Mouse (Mus musculus) small intestine, adult 2 months (tissue): ENCODE measurements around the gene Apol10b. TPM values are rescaled to one million over a fixed set of nuclear protein-coding genes. Genes with fewer than 3 reads are reported as not detected.

Experiments used
- H3K27ac ChIP-seq: fragments of 200-500 bp; 2 replicates; pipeline ENCODE4 v1.5.1; 2012; ENCODE audit warnings: low read depth, low read length, control low read depth, inconsistent platforms; ENCODE audit not compliant: insufficient read depth
- H3K27me3 ChIP-seq: fragments of 200-500 bp; 2 replicates; pipeline ENCODE4 v1.6.1; 2012; ENCODE audit warnings: mild to moderate bottlenecking, moderate library complexity, low read length, inconsistent platforms; ENCODE audit not compliant: control insufficient read depth, insufficient read depth
- H3K36me3 ChIP-seq: fragments of 200-500 bp; 2 replicates; pipeline ENCODE4 v1.6.1; 2012; ENCODE audit warnings: mild to moderate bottlenecking, low read length, control low read depth, inconsistent platforms; ENCODE audit not compliant: control insufficient read depth, insufficient read depth
- H3K4me1 ChIP-seq: fragments of 200-500 bp; 2 replicates; pipeline ENCODE4 v1.6.1; 2012; ENCODE audit warnings: low read length, inconsistent platforms, mixed read lengths; ENCODE audit not compliant: control insufficient read depth, insufficient read depth, insufficient read length
- H3K4me3 ChIP-seq: fragments of 200-500 bp; 2 replicates; pipeline ENCODE4 v1.5.1; 2012; ENCODE audit warnings: low read depth, mild to moderate bottlenecking, control low read depth, inconsistent platforms, low read length, moderate library complexity
- CTCF ChIP-seq: fragments of 200-500 bp; IDR thresholded peaks from 2 replicates; pipeline ENCODE4 v1.5.1; 2012; ENCODE audit warnings: low read depth, mild to moderate bottlenecking, control low read depth, inconsistent platforms, low read length, moderate library complexity, mixed read lengths; ENCODE audit not compliant: insufficient replicate concordance, insufficient read length; ENCODE audit errors: extremely low read depth
- POLR2A ChIP-seq: fragments of 200-500 bp; IDR thresholded peaks from 2 replicates; pipeline ENCODE4 v1.6.1; 2012; ENCODE audit warnings: low read depth, mild to moderate bottlenecking, control low read depth, inconsistent platforms, low read length, moderate library complexity
- WGBS: fragments of 180-500 bp; shearing (Covaris S2); methylation state at CpG from one replicate; pipeline ENCODE4 v1.1.7; 2018; 5-methylcytosine and 5-hydroxymethylcytosine counted together
- polyA plus RNA-seq: library from polyadenylated mRNA; depleted of rRNA; stranded (reverse); fragments of >200 nt; gene quantifications from 2 replicates; pipeline ENCODE4 v1.2.3, GENCODE M21; 2012

The Apol10b gene
- polyA plus RNA-seq, 1 experiment: 0.35 TPM

DNA sequence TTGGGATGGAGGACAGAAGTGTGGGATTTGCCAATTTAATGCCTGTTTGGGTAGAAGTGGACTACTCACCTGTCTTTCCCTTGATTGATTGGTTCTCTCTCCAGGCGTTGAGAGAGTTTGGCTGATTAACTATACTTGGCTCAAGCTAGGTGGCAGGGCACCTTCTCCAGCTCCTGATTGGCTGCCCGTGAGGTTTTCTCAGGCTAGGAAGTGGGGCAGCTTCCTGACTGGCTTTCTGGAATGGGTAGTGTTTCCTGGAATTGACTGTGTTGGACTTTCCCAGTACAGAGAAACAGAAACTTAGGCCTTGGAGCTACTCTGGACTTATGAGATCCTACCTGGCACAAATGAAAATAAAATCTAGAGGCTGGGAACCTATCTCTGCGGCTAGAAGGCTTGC lies 2.5 kb upstream of the Apol10b start:
- no peaks in the 10 kb centered on the region for H3K27me3 ChIP-seq
- H3K36me3 ChIP-seq: no peaks in the 10 kb centered on the region
- TF ChIP-seq POLR2A: no peak
- no peak for TF ChIP-seq CTCF
- peak overlapping the region; percentile 44 for H3K27ac ChIP-seq
- WGBS: 70% methylated on average over 3 of the region's 3 CpGs
- H3K4me1 ChIP-seq: peaks cover 6% of the 10 kb centered on the region
- no peak overlapping the region for H3K4me3 ChIP-seq

DNA sequence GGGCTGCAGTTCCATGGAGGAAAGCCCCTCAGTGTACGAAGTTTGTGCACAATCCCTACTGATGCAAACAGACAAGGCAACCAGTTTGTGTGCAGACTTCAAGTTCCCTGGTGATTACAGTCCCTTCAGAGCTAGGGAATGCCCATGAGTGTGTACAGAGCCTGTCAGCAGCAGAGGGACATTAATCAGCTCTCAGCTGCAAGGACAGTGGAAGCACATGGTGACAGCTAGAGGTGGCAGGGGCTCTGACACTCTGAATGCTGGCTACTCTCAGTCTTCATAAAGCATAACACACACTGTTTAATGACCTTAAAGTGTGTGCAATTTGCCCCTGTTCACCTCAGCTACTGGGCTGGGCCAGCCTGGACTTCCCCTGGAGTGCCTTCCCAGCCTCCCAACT lies 2.4 kb downstream of the Apol10b start:
- H3K4me3 ChIP-seq: no peak overlapping the region
- 76% methylated on average over 1 of the region's 1 CpGs for WGBS
- H3K36me3 ChIP-seq: no peaks in the 10 kb centered on the region
- peak overlapping the region; percentile 9; the same call in 1 of the 2 replicates for H3K27ac ChIP-seq
- H3K27me3 ChIP-seq: no peaks in the 10 kb centered on the region
- no peak for TF ChIP-seq CTCF
- TF ChIP-seq POLR2A: no peak
- peaks cover 3% of the 10 kb centered on the region for H3K4me1 ChIP-seq

DNA sequence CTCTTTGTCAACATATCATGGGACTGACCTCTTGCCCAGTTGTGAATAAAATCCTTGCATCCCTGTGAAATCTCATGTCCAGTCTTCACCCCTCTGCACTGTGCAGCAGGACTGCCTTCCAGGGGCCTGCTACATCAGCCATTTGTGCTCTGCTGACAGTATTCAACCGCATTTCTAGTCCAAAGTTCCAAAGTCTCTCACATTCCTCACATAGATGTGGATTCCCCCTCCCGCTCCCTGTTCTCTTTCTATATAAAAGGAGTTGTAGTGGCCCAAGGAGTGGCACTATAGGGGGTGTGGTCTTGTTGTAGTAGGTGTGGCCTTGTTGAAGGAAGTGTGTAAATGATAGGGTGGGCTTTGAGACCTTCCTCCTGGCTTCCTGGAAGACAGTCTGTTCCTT lies 5.0 kb downstream of the Apol10b start:
- H3K4me3 ChIP-seq: no peak overlapping the region
- no peaks in the 10 kb centered on the region for H3K27me3 ChIP-seq
- no peak for TF ChIP-seq CTCF
- TF ChIP-seq POLR2A: no peak
- no peaks in the 10 kb centered on the region for H3K4me1 ChIP-seq
- H3K27ac ChIP-seq: no peak overlapping the region
- H3K36me3 ChIP-seq: no peaks in the 10 kb centered on the region
- WGBS: 49% methylated on average over 2 of the region's 2 CpGs

DNA sequence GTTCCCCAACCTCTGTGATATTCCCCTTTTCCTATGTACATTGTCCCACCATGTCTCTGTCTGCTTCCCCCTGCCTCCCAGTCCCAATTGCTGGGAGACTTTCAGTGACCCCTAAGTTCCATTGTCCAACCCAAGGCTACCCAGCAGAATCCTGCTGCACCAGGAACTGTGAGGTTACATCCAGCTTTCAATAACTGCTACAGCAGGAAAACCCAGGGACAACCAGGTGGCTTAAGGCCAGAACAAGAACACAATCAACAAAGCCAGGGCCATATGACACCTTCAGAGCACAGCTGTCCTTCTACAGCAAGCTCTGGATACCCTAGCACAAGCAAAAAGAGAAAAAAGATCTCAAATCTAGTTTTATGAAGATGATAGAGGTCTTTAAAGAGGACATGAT lies 6.9 kb downstream of the Apol10b start:
- Histone ChIP-seq H3K4me1 (no peaks in the 10 kb centered on the region), H3K27me3 (no peaks in the 10 kb centered on the region), H3K36me3 (no peaks in the 10 kb centered on the region), H3K4me3 (no peak overlapping the region), H3K27ac (no peak overlapping the region)
- TF ChIP-seq POLR2A (no peak), CTCF (no peak)

DNA sequence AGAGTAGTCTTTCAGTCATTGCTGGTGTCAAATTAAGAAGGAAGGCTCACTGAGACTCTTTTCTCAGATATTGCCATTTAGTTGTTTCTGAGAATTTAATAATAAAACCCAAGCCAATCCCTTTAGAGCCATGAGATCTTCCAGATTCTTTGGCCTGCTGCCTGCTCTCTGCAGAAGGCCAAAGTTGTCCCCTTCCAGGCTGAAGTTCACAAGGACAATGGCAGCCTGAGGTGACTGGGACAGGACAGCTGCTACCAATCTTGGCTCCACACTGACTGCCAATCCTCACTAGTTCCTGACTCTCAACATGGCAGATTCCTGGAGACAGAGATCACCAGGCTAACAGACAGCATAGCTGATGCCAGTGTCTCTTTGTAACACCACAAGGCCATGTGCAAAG lies 8.9 kb downstream of the Apol10b start:
- H3K4me1 ChIP-seq: no peaks in the 10 kb centered on the region; the same call in 1 of the 2 replicates
- H3K4me3 ChIP-seq: no peak overlapping the region
- no peaks in the 10 kb centered on the region for H3K36me3 ChIP-seq
- H3K27ac ChIP-seq: no peak overlapping the region
- no peak for TF ChIP-seq CTCF
- H3K27me3 ChIP-seq: no peaks in the 10 kb centered on the region

DNA sequence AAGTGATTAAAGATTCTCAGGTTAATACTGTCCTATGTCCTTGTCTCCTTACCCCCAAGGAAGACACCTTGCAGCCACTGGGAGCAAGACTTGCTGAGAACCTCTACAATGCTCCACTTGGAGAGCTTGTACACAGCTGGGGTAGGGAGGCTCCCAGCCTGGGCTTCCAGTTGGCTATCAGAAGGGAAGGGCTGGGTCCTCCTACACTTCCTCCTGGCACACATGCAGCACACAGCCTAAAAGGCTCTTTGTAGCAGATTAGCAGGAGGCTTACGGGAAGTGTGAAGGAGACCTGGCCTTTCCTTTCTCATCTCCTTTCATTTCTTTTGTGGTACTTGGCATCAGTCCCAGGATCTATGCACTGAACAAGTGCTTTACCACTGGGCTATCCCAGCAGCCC lies 14.2 kb downstream of the Apol10b start:
- 11% methylated on average over 1 of the region's 1 CpGs for WGBS
- TF ChIP-seq POLR2A (no peak), CTCF (no peak)
- Histone ChIP-seq H3K4me3 (no peak overlapping the region), H3K36me3 (no peaks in the 10 kb centered on the region), H3K27ac (no peak overlapping the region; the same call in 1 of the 2 replicates), H3K27me3 (no peaks in the 10 kb centered on the region), H3K4me1 (peaks cover 4% of the 10 kb centered on the region; the same call in 1 of the 2 replicates)

DNA sequence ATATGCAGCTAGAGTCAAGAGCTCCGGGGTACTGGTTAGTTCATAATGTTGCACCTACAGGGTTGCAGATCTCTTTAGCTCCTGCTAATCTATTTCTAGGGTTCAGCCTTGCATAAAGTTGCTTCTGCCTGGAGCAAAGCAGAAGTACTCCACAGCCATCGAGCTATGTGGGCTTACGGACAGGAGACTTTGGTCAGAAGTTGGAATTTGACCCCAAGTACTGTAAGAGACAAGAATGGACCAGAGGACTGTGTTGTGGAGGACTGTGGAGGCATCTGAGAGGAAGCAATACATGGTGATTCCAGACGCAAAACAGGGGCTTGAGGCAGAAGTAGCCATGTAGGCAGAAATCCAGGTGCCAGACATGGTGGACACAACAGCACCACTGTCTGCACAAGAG lies 16.6 kb downstream of the Apol10b start:
- TF ChIP-seq CTCF (no peak), POLR2A (no peak)
- Histone ChIP-seq H3K4me1 (peaks cover 4% of the 10 kb centered on the region; the same call in 1 of the 2 replicates), H3K27ac (no peak overlapping the region), H3K27me3 (no peaks in the 10 kb centered on the region), H3K36me3 (no peaks in the 10 kb centered on the region), H3K4me3 (no peak overlapping the region)
- 65% methylated on average over 4 of the region's 4 CpGs for WGBS

DNA sequence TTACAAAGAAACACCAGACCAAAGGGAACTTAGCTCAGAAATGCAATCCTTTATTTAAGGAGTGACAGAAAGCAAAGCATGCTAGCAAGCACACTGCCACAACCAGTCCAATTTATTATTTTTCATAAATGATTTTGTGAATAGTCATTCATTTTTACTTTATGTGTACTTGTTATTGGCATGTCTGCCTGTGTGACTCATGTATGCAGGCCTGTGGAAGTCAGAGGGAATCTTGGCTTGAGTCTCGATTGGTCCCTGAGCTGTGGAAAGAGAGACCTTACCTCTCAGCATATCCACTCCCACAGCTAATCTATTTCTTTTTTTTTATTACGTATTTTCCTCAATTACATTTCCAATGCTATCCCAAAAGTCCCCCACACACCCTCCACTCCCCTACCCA lies 17.1 kb downstream of the Apol10b start:
- H3K27me3 ChIP-seq: no peaks in the 10 kb centered on the region
- H3K27ac ChIP-seq: no peak overlapping the region
- H3K4me3 ChIP-seq: no peak overlapping the region
- WGBS: 96% methylated on average over 2 of the region's 2 CpGs
- no peaks in the 10 kb centered on the region for H3K36me3 ChIP-seq
- TF ChIP-seq CTCF (no peak), POLR2A (no peak)
- peaks cover 4% of the 10 kb centered on the region; the same call in 1 of the 2 replicates for H3K4me1 ChIP-seq
